Mouse (Mus musculus) small intestine, adult 2 months (tissue): ENCODE results near the gene 1700016D06Rik.
"Not testable (repeated sequence)": the region's sequence is repeated elsewhere in the genome, so short reads cannot be mapped to it uniquely, and the experiment has no call there.

ENCODE experiments used
- CTCF ChIP-seq: fragments of 200-500 bp; IDR thresholded peaks from 2 replicates; pipeline ENCODE4 v1.5.1; 2012; ENCODE audit warnings: low read depth, mild to moderate bottlenecking, control low read depth, inconsistent platforms, low read length, moderate library complexity, mixed read lengths; ENCODE audit not compliant: insufficient replicate concordance, insufficient read length; ENCODE audit errors: extremely low read depth
- POLR2A ChIP-seq: fragments of 200-500 bp; IDR thresholded peaks from 2 replicates; pipeline ENCODE4 v1.6.1; 2012; ENCODE audit warnings: low read depth, mild to moderate bottlenecking, control low read depth, inconsistent platforms, low read length, moderate library complexity

DNA sequence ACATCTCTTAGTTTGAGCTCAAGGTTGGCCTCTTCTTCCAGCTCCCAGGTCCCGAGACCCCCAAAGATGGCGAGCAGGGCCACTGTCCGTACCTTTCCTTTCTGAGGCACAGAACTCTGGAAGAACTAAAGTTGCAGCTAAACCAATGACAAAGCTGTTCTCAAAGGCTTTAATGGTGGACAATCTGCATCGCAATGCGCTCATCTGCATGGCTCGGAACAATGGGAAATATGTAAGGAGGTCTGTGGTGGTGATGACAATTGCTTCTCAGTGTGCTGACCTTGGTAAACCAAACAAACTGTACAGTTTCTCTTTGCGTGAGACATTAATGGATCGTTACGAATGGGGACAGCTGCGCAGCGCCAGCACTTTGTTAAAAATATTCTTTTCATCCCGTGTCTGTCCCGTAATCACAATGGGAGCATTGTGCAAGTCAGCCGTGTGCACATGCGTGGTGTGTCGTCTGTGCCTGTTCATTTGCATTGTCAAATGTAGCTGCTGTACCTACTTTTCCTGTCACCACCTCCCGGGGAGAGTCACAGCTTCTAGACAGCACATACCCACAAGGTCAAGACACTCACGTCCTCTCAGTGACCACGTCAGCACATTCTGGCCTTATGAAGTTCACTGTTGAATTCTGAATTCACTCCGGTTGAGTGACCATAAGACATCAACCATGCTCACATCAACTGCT is 34.7 kb downstream of the 1700016D06Rik start:
- not testable (repeated sequence) for TF ChIP-seq POLR2A, CTCF
